Comparison of ENCODE assay signal across 9 mouse cellular contexts in genomic region chr13:72623926-72624846, GRCm38 (mm10). TPM values are rescaled to one million over a fixed set of nuclear protein-coding genes. Genes with fewer than 3 reads are reported as not detected.
DNase-seq lines count a peak whose midpoint lies in the region; ATAC-seq lines count a peak whose summit lies in the region.
"Had no signal": no experiment of that assay in that cellular context is flagged by ENCODE, and none has a peak within 500 bp of the region (broad histone marks: within the 10 kb centered on the region; RNA-seq: fewer than 3 reads in every experiment).

No protein-coding gene starts in this region.

- H3K27me3 ChIP-seq in forebrain, embryonic 13.5 days, result peaks cover 98% of the 10 kb centered on the region
- H3K27me3 ChIP-seq in kidney, embryonic 14.5 days (ENCODE audit: control insufficient read depth, insufficient read depth, low read length), result peaks cover 92% of the 10 kb centered on the region
- H3K27me3 ChIP-seq: Patski had no signal

- H3K36me3 ChIP-seq in forebrain, embryonic 13.5 days (ENCODE audit: poor library complexity, severe bottlenecking), result no peaks in the 10 kb centered on the region
- H3K36me3 ChIP-seq in kidney, embryonic 14.5 days (ENCODE audit: control insufficient read depth, insufficient read depth, low read length), result no peaks in the 10 kb centered on the region

- peaks cover 14% of the 10 kb centered on the region for H3K4me1 ChIP-seq in forebrain, embryonic 13.5 days
- 0 out of 2 replicates have a peak, but pooled peaks cover 3% of the 10 kb centered on the region for H3K4me1 ChIP-seq in kidney, embryonic 14.5 days (ENCODE audit: control insufficient read depth, insufficient read depth, low read length)

- no peak overlapping the region for H3K27ac ChIP-seq in forebrain, embryonic 13.5 days
- no peak overlapping the region for H3K27ac ChIP-seq in kidney, embryonic 14.5 days (ENCODE audit: low read depth, low read length)

- ATAC-seq in forebrain, embryonic 13.5 days, result no peak
- no peak for ATAC-seq in kidney, embryonic 14.5 days (ENCODE audit: low FRiP score, low TSS enrichment)
- ATAC-seq: Patski had no signal

- peak overlapping the region; percentile 31 for H3K4me2 ChIP-seq in forebrain, embryonic 13.5 days
- H3K4me2 ChIP-seq in kidney, embryonic 14.5 days (replicated peaks; ENCODE audit: low read depth, low read length), result peak overlapping the region; percentile 19

- no peaks in the 10 kb centered on the region for H3K9me3 ChIP-seq in forebrain, embryonic 13.5 days (replicated peaks)
- H3K9me3 ChIP-seq in kidney, embryonic 14.5 days (ENCODE audit: control insufficient read depth, low read length), result no peaks in the 10 kb centered on the region

- H3K9ac ChIP-seq in forebrain, embryonic 13.5 days, result no peak overlapping the region
- H3K9ac ChIP-seq in kidney, embryonic 14.5 days (ENCODE audit: low read depth, low read length), result no peak overlapping the region

- DNase-seq in heart, adult 11 months, result peak; percentile 94
- DNase-seq in heart, adult 9 months (ENCODE audit: low spot score in 2 of 2), result no peak
- DNase-seq in lung, postnatal 36 days, result peak; percentile 49
- DNase-seq in thymus, postnatal 4 days, result no peak
- DNase-seq in layer of hippocampus, postnatal 25 days (ENCODE audit: extremely low spot score in 1 of 2, low spot score in 1 of 2), result no peak
- DNase-seq in right cerebral cortex, postnatal 10 days (ENCODE audit: low spot score in 2 of 2), result no peak

- WGBS in forebrain, embryonic 13.5 days, result 1% methylated on average over 46 of the region's 46 CpGs
- WGBS in kidney, embryonic 14.5 days, result under 1% methylated on average over 46 of the region's 46 CpGs

- H3K4me3 ChIP-seq in forebrain, embryonic 13.5 days, result peak overlapping the region; percentile 15; the same call in 1 of the 2 replicates
- H3K4me3 ChIP-seq in kidney, embryonic 14.5 days (ENCODE audit: low read length), result peak overlapping the region; percentile 23

RNA-seq across cellular contexts. Expression of gene Irx2, which starts 4.4 kb away (rescaled TPM):
- polyA plus RNA-seq in forebrain, embryonic 13.5 days (2015; fragmentation: Nextera tagmentation; extraction: Ambion mirVana), result 1.2 and 2.9 TPM in 2 replicates
- polyA plus RNA-seq in kidney, embryonic 14.5 days (2014; fragmentation: Nextera tagmentation; extraction: Ambion mirVana), result 3.9 and 5.4 TPM in 2 replicates
- total RNA-seq in layer of hippocampus, postnatal 25 days (2021), result not detected

Comparison
In these comparisons a context has a peak if more than half of its experiments do, and no peak if none do; other contexts are left out.
1. DNase-seq: peak in heart, adult 11 months (single experiment) and lung, postnatal 36 days (single experiment); none in heart, adult 9 months (0 of 2), thymus, postnatal 4 days (single experiment), layer of hippocampus, postnatal 25 days (0 of 2) and right cerebral cortex, postnatal 10 days (0 of 2).